In genomic region chr11:120052274-120052673, GRCm38 (mm10) we compare ENCODE assay signal across 13 mouse cellular contexts. TPM values are rescaled to one million over a fixed set of nuclear protein-coding genes. Genes with fewer than 3 reads are reported as not detected.
DNase-seq lines count a peak whose midpoint lies in the region; ATAC-seq and TF ChIP-seq lines count a peak whose summit lies in the region.
"Had no signal": no experiment of that assay in that cellular context is flagged by ENCODE, and none has a peak within 500 bp of the region (broad histone marks: within the 10 kb centered on the region; RNA-seq: fewer than 3 reads in every experiment).

No protein-coding gene starts in this region.

- TF ChIP-seq CTCF in kidney, adult 2 months (conservative IDR thresholded peaks at IDR 0.05; ENCODE audit: insufficient read depth, insufficient read length, low read depth, low read length): no peak

- 58% methylated on average over 9 of the region's 9 CpGs for WGBS in embryonic facial prominence, embryonic 14.5 days
- 80% methylated on average over 9 of the region's 9 CpGs for WGBS in embryonic facial prominence, embryonic 10.5 days
- WGBS in kidney, adult 2 months: 62% methylated on average over 9 of the region's 9 CpGs

- no peaks in the 10 kb centered on the region for H3K9me3 ChIP-seq in embryonic facial prominence, embryonic 14.5 days (ENCODE audit: control insufficient read depth, low read length)
- no peaks in the 10 kb centered on the region for H3K9me3 ChIP-seq in embryonic facial prominence, embryonic 10.5 days
- H3K9me3 ChIP-seq: midbrain, embryonic 15.5 days; stomach, embryonic 15.5 days had no signal

- H3K9ac ChIP-seq in embryonic facial prominence, embryonic 14.5 days (ENCODE audit: low read depth, low read length): no peak overlapping the region
- H3K9ac ChIP-seq: midbrain, embryonic 15.5 days; stomach, embryonic 15.5 days had no signal

- TF ChIP-seq POLR2A in kidney, adult 2 months (IDR thresholded peaks at IDR 0.05; ENCODE audit: low read depth, low read length): no peak

- no peaks in the 10 kb centered on the region for H3K36me3 ChIP-seq in embryonic facial prominence, embryonic 14.5 days (ENCODE audit: control insufficient read depth, insufficient read depth, low read length)
- H3K36me3 ChIP-seq in embryonic facial prominence, embryonic 10.5 days (replicated peaks): no peaks in the 10 kb centered on the region
- H3K36me3 ChIP-seq in kidney, adult 2 months (ENCODE audit: control insufficient read depth, insufficient read depth, low read length): no peaks in the 10 kb centered on the region
- H3K36me3 ChIP-seq: midbrain, embryonic 15.5 days; stomach, embryonic 15.5 days had no signal

- no peak overlapping the region for H3K27ac ChIP-seq in embryonic facial prominence, embryonic 14.5 days (replicated peaks; ENCODE audit: low read depth, low read length)
- no peak overlapping the region for H3K27ac ChIP-seq in embryonic facial prominence, embryonic 10.5 days (replicated peaks)
- no peak overlapping the region for H3K27ac ChIP-seq in kidney, adult 2 months (ENCODE audit: insufficient read depth, low read depth, low read length)
- H3K27ac ChIP-seq: stomach, embryonic 15.5 days had no signal

- 0 out of 2 replicates have a peak, but pooled peaks have one; percentile 30 for ATAC-seq in embryonic facial prominence, embryonic 14.5 days (ENCODE audit: low read depth)
- no peak for ATAC-seq in erythroid progenitor cell, adult 5-6 weeks (replicated peaks; ENCODE audit: low FRiP score, poor library complexity, severe bottlenecking)
- ATAC-seq in erythroblast, adult 5-6 weeks (replicated peaks; ENCODE audit: low FRiP score, poor library complexity, severe bottlenecking): no peak
- ATAC-seq: midbrain, embryonic 15.5 days; Patski had no signal

- H3K4me1 ChIP-seq in embryonic facial prominence, embryonic 14.5 days (ENCODE audit: control insufficient read depth, insufficient read depth, low read length): peaks cover 18% of the 10 kb centered on the region
- H3K4me1 ChIP-seq in embryonic facial prominence, embryonic 10.5 days: peaks cover 36% of the 10 kb centered on the region
- no peaks in the 10 kb centered on the region for H3K4me1 ChIP-seq in kidney, adult 2 months (ENCODE audit: control insufficient read depth, insufficient read depth, low read length)

- peaks cover 18% of the 10 kb centered on the region for H3K27me3 ChIP-seq in embryonic facial prominence, embryonic 14.5 days (replicated peaks; ENCODE audit: control insufficient read depth, insufficient read depth, low read length)
- peaks cover 41% of the 10 kb centered on the region for H3K27me3 ChIP-seq in embryonic facial prominence, embryonic 10.5 days (replicated peaks; ENCODE audit: low read depth, poor library complexity, severe bottlenecking)
- no peaks in the 10 kb centered on the region for H3K27me3 ChIP-seq in kidney, adult 2 months (replicated peaks; ENCODE audit: control insufficient read depth, insufficient read depth, low read length)
- H3K27me3 ChIP-seq: midbrain, embryonic 15.5 days; Patski had no signal

- H3K4me2 ChIP-seq in embryonic facial prominence, embryonic 14.5 days (ENCODE audit: low read depth, low read length): no peak overlapping the region
- H3K4me2 ChIP-seq: midbrain, embryonic 15.5 days; stomach, embryonic 15.5 days had no signal

- DNase-seq in embryonic facial prominence, embryonic 14.5 days (ENCODE audit: low spot score): peak; percentile 65
- DNase-seq in embryonic facial prominence, embryonic 10.5 days (ENCODE audit: low spot score): no peak
- peak; percentile 28 for DNase-seq in kidney, adult 2 months
- no peak for DNase-seq in kidney, adult 11 months
- DNase-seq in lung, postnatal 10 days: peak; percentile 60
- DNase-seq in lung, postnatal 25 days (ENCODE audit: low spot score): no peak
- DNase-seq: embryo, embryonic 11 days; thymus, postnatal 25 days had no signal

- H3K4me3 ChIP-seq in embryonic facial prominence, embryonic 14.5 days (ENCODE audit: low read depth, low read length): no peak overlapping the region
- H3K4me3 ChIP-seq in embryonic facial prominence, embryonic 10.5 days: no peak overlapping the region
- no peak overlapping the region for H3K4me3 ChIP-seq in kidney, adult 2 months (ENCODE audit: insufficient read depth, low read depth, low read length)
- H3K4me3 ChIP-seq: midbrain, embryonic 15.5 days; stomach, embryonic 15.5 days had no signal

RNA-seq across cellular contexts. Expression of gene Aatk, which starts 5.3 kb away (rescaled TPM):
- 8.7 and 10.8 TPM in 2 replicates for polyA plus RNA-seq in embryonic facial prominence, embryonic 14.5 days (2014; fragmentation: Nextera tagmentation; extraction: Ambion mirVana)
- 0.84 and 1.6 TPM in 2 replicates for polyA plus RNA-seq in embryonic facial prominence, embryonic 10.5 days (2016; fragmentation: Nextera tagmentation; extraction: Ambion mirVana)
- polyA plus RNA-seq in kidney, adult 2 months (2012; rRNA removed): 5.1 and 6.8 TPM in 2 replicates
- 0.84 and 1.4 TPM in 2 replicates for total RNA-seq in erythroid progenitor cell, adult 5-6 weeks (2015; ENCODE audit: low replicate concordance)
- 0.26 and 0.53 TPM in 2 replicates for total RNA-seq in erythroid progenitor cell, adult 5-6 weeks (2017; ENCODE audit: low replicate concordance)
- total RNA-seq in erythroblast, adult 5-6 weeks (2015; ENCODE audit: low replicate concordance): 1.3 and 4.4 TPM in 2 replicates
- 0.84 and 1.8 TPM in 2 replicates for total RNA-seq in erythroblast, adult 5-6 weeks (2017; ENCODE audit: low replicate concordance)

RNA-seq across cellular contexts. Expression of gene Cep131, which starts 34.4 kb away (rescaled TPM):
- polyA plus RNA-seq in embryonic facial prominence, embryonic 14.5 days (2014; fragmentation: Nextera tagmentation; extraction: Ambion mirVana): 23.7 and 28.2 TPM in 2 replicates
- polyA plus RNA-seq in embryonic facial prominence, embryonic 10.5 days (2016; fragmentation: Nextera tagmentation; extraction: Ambion mirVana): 43.0 and 46.9 TPM in 2 replicates
- polyA plus RNA-seq in kidney, adult 2 months (2012; rRNA removed): 5.8 and 6.8 TPM in 2 replicates
- 3.2 TPM in 1 of 2 replicates, not detected in the other for total RNA-seq in erythroid progenitor cell, adult 5-6 weeks (2015; ENCODE audit: low replicate concordance)
- total RNA-seq in erythroid progenitor cell, adult 5-6 weeks (2017; ENCODE audit: low replicate concordance): 0.51 and 2.3 TPM in 2 replicates
- 5.6 and 6.7 TPM in 2 replicates for total RNA-seq in erythroblast, adult 5-6 weeks (2015; ENCODE audit: low replicate concordance)
- total RNA-seq in erythroblast, adult 5-6 weeks (2017; ENCODE audit: low replicate concordance): 2.0 and 7.1 TPM in 2 replicates

RNA-seq across cellular contexts. Expression of gene Tepsin, which starts 46.3 kb away (rescaled TPM):
- polyA plus RNA-seq in embryonic facial prominence, embryonic 14.5 days (2014; fragmentation: Nextera tagmentation; extraction: Ambion mirVana): 13.1 and 14.1 TPM in 2 replicates
- polyA plus RNA-seq in embryonic facial prominence, embryonic 10.5 days (2016; fragmentation: Nextera tagmentation; extraction: Ambion mirVana): 20.2 and 21.4 TPM in 2 replicates
- polyA plus RNA-seq in kidney, adult 2 months (2012; rRNA removed): 28.5 and 35.6 TPM in 2 replicates
- 4.3 and 27.2 TPM in 2 replicates for total RNA-seq in erythroid progenitor cell, adult 5-6 weeks (2015; ENCODE audit: low replicate concordance)
- total RNA-seq in erythroid progenitor cell, adult 5-6 weeks (2017; ENCODE audit: low replicate concordance): 11.0 and 25.7 TPM in 2 replicates
- 1.5 and 1.9 TPM in 2 replicates for total RNA-seq in erythroblast, adult 5-6 weeks (2015; ENCODE audit: low replicate concordance)
- 1.1 and 3.8 TPM in 2 replicates for total RNA-seq in erythroblast, adult 5-6 weeks (2017; ENCODE audit: low replicate concordance)

RNA-seq across cellular contexts. Expression of gene Ndufaf8, which starts 46.5 kb away (rescaled TPM):
- 76.4 and 88.7 TPM in 2 replicates for polyA plus RNA-seq in embryonic facial prominence, embryonic 14.5 days (2014; fragmentation: Nextera tagmentation; extraction: Ambion mirVana)
- polyA plus RNA-seq in embryonic facial prominence, embryonic 10.5 days (2016; fragmentation: Nextera tagmentation; extraction: Ambion mirVana): 82.0 and 87.7 TPM in 2 replicates
- 77.7 and 79.3 TPM in 2 replicates for polyA plus RNA-seq in kidney, adult 2 months (2012; rRNA removed)
- 12.6 TPM in 1 of 2 replicates, not detected in the other for total RNA-seq in erythroid progenitor cell, adult 5-6 weeks (2015; ENCODE audit: low replicate concordance)
- total RNA-seq in erythroid progenitor cell, adult 5-6 weeks (2017; ENCODE audit: low replicate concordance): 3.1 TPM in 1 of 2 replicates, not detected in the other
- 0.96 and 3.3 TPM in 2 replicates for total RNA-seq in erythroblast, adult 5-6 weeks (2015; ENCODE audit: low replicate concordance)
- 1.4 and 5.3 TPM in 2 replicates for total RNA-seq in erythroblast, adult 5-6 weeks (2017; ENCODE audit: low replicate concordance)

Comparison
In these comparisons a context has a peak if more than half of its experiments do, and no peak if none do; other contexts are left out.
1. DNase-seq: peak in embryonic facial prominence, embryonic 14.5 days (single experiment), kidney, adult 2 months (single experiment) and lung, postnatal 10 days (single experiment); none in embryonic facial prominence, embryonic 10.5 days (single experiment), kidney, adult 11 months (single experiment) and lung, postnatal 25 days (single experiment).